Mouse (Mus musculus): ENCODE measurements around the gene 4930548H24Rik.

The 4930548H24Rik gene

GRCm38 (mm10) chr5:31485440-31485839 lies at the start of gene 4930548H24Rik:
Gene 4930548H24Rik, plus strand, starts transcription at chr5:31485740.
- in situ Hi-C loops (cut with MboI; ENCODE audit: low pct_unique_long_range_greater_than_20kb in 1 of 2, low sequenced_read_pairs in 2 of 2, unreplicated experiment in 1 of 2) = no loop called here

GRCm38 (mm10) chr5:31451336-31451735 lies 34.2 kb upstream of the 4930548H24Rik start:
- in situ Hi-C loops (cut with MboI; ENCODE audit: low pct_unique_long_range_greater_than_20kb in 1 of 2, low sequenced_read_pairs in 2 of 2, unreplicated experiment in 1 of 2) = no loop called here

- in situ Hi-C loops (cut with MboI; ENCODE audit: low pct_unique_long_range_greater_than_20kb in 1 of 2, low sequenced_read_pairs in 2 of 2, unreplicated experiment in 1 of 2) = no loop called here
Measured at GRCm38 (mm10) chr5:31451878-31452561, 33.5 kb upstream of the 4930548H24Rik start, which contains the start of gene Zfp512. Gene Zfp512, plus strand, starts transcription at chr5:31452431.

- in situ Hi-C loops (cut with MboI; ENCODE audit: low pct_unique_long_range_greater_than_20kb in 1 of 2, low sequenced_read_pairs in 2 of 2, unreplicated experiment in 1 of 2) = no loop called here
Measured at GRCm38 (mm10) chr5:31452562-31452878, 33.0 kb upstream of the 4930548H24Rik start.

- in situ Hi-C loops (cut with MboI; ENCODE audit: low pct_unique_long_range_greater_than_20kb in 1 of 2, low sequenced_read_pairs in 2 of 2, unreplicated experiment in 1 of 2) = no loop called here
Measured at GRCm38 (mm10) chr5:31452886-31453410, 32.6 kb upstream of the 4930548H24Rik start.

GRCm38 (mm10) chr5:31467798-31468197 lies 17.7 kb upstream of the 4930548H24Rik start:
- in situ Hi-C loops (cut with MboI; ENCODE audit: low pct_unique_long_range_greater_than_20kb in 1 of 2, low sequenced_read_pairs in 2 of 2, unreplicated experiment in 1 of 2) = no loop called here

GRCm38 (mm10) chr5:31469711-31470110 lies 15.8 kb upstream of the 4930548H24Rik start:
- in situ Hi-C loops (cut with MboI; ENCODE audit: low pct_unique_long_range_greater_than_20kb in 1 of 2, low sequenced_read_pairs in 2 of 2, unreplicated experiment in 1 of 2) = no loop called here

- in situ Hi-C loops (cut with MboI; ENCODE audit: low pct_unique_long_range_greater_than_20kb in 1 of 2, low sequenced_read_pairs in 2 of 2, unreplicated experiment in 1 of 2) = no loop called here
Measured at GRCm38 (mm10) chr5:31470334-31470733, 15.2 kb upstream of the 4930548H24Rik start.

- in situ Hi-C loops (cut with MboI; ENCODE audit: low pct_unique_long_range_greater_than_20kb in 1 of 2, low sequenced_read_pairs in 2 of 2, unreplicated experiment in 1 of 2) = no loop called here
Measured at GRCm38 (mm10) chr5:31480536-31480935, 5.0 kb upstream of the 4930548H24Rik start.

GRCm38 (mm10) chr5:31487889-31488288 lies 2.3 kb downstream of the 4930548H24Rik start:
- in situ Hi-C loops (cut with MboI; ENCODE audit: low pct_unique_long_range_greater_than_20kb in 1 of 2, low sequenced_read_pairs in 2 of 2, unreplicated experiment in 1 of 2) = no loop called here

- in situ Hi-C loops (cut with MboI; ENCODE audit: low pct_unique_long_range_greater_than_20kb in 1 of 2, low sequenced_read_pairs in 2 of 2, unreplicated experiment in 1 of 2) = no loop called here
Measured at GRCm38 (mm10) chr5:31489116-31489769, 3.7 kb downstream of the 4930548H24Rik start.

- in situ Hi-C loops (cut with MboI; ENCODE audit: low pct_unique_long_range_greater_than_20kb in 1 of 2, low sequenced_read_pairs in 2 of 2, unreplicated experiment in 1 of 2) = no loop called here
Measured at GRCm38 (mm10) chr5:31492031-31492430, 6.5 kb downstream of the 4930548H24Rik start.

GRCm38 (mm10) chr5:31494513-31495297 lies 9.2 kb downstream of the 4930548H24Rik start, which contains the start of gene Gpn1:
Gene Gpn1, plus strand, starts transcription at chr5:31494741.
- in situ Hi-C loops (cut with MboI; ENCODE audit: low pct_unique_long_range_greater_than_20kb in 1 of 2, low sequenced_read_pairs in 2 of 2, unreplicated experiment in 1 of 2) = no loop called here

GRCm38 (mm10) chr5:31504843-31505242 lies 19.3 kb downstream of the 4930548H24Rik start:
- in situ Hi-C loops (cut with MboI; ENCODE audit: low pct_unique_long_range_greater_than_20kb in 1 of 2, low sequenced_read_pairs in 2 of 2, unreplicated experiment in 1 of 2) = no loop called here

GRCm38 (mm10) chr5:31512481-31512880 lies 26.9 kb downstream of the 4930548H24Rik start:
- in situ Hi-C loops (cut with MboI; ENCODE audit: low pct_unique_long_range_greater_than_20kb in 1 of 2, low sequenced_read_pairs in 2 of 2, unreplicated experiment in 1 of 2) = no loop called here

GRCm38 (mm10) chr5:31520556-31520955 lies 35.0 kb downstream of the 4930548H24Rik start:
- in situ Hi-C loops (cut with MboI; ENCODE audit: low pct_unique_long_range_greater_than_20kb in 1 of 2, low sequenced_read_pairs in 2 of 2, unreplicated experiment in 1 of 2) = no loop called here

- in situ Hi-C loops (cut with MboI; ENCODE audit: low pct_unique_long_range_greater_than_20kb in 1 of 2, low sequenced_read_pairs in 2 of 2, unreplicated experiment in 1 of 2) = no loop called here
Measured at GRCm38 (mm10) chr5:31526354-31527116, 41.0 kb downstream of the 4930548H24Rik start, which contains the start of gene Slc4a1ap. Gene Slc4a1ap, plus strand, starts transcription at chr5:31526995.

GRCm38 (mm10) chr5:31527117-31527680 lies 41.7 kb downstream of the 4930548H24Rik start:
- in situ Hi-C loops (cut with MboI; ENCODE audit: low pct_unique_long_range_greater_than_20kb in 1 of 2, low sequenced_read_pairs in 2 of 2, unreplicated experiment in 1 of 2) = no loop called here

Data from mouse embryonic stem cell (cell line).